Mouse (Mus musculus) MEL (cell line): Measurements from ENCODE around the gene Cxcl2. TPM values are rescaled to one million over a fixed set of nuclear protein-coding genes. Genes with fewer than 3 reads are reported as not detected.

Experiments
- DNase-seq: peaks from one replicate; pipeline ENCODE4 v3.0.0; 2011; ENCODE audit warnings: low read depth, low spot score
- H3K27ac ChIP-seq: 2 replicates; pipeline ENCODE4 v1.5.1; 2012; ENCODE audit warnings: low read depth, mild to moderate bottlenecking, control low read depth, low read length, moderate library complexity; ENCODE audit not compliant: control insufficient read depth
- H3K27me3 ChIP-seq, 2 experiments: fragments of 150-350 bp in 1 of 2; sonication (generic) in 1 of 2; 2 replicates each; pipeline ENCODE4 v1.6.1; 2012; ENCODE audit warnings: low read length in 2 of 2, mild to moderate bottlenecking in 2 of 2, improper control_type of control experiment in 1 of 2, moderate library complexity in 1 of 2; ENCODE audit not compliant: insufficient read depth in 2 of 2, control insufficient read depth in 1 of 2
- H3K36me3 ChIP-seq, 2 experiments: 2 replicates each; pipeline ENCODE4 v1.6.1; 2012 to 2014; ENCODE audit warnings: low read length in 2 of 2, improper control_type of control experiment in 1 of 2, inconsistent platforms in 1 of 2, mild to moderate bottlenecking in 1 of 2; ENCODE audit not compliant: insufficient read depth in 2 of 2, control insufficient read depth in 1 of 2
- H3K4me1 ChIP-seq, 2 experiments: fragments of 150-350 bp in 1 of 2; sonication (generic) in 1 of 2; 2 replicates each; pipeline ENCODE4 v1.6.1; 2012; ENCODE audit warnings: low read length in 2 of 2, improper control_type of control experiment in 1 of 2, mild to moderate bottlenecking in 1 of 2; ENCODE audit not compliant: insufficient read depth in 2 of 2, control insufficient read depth in 1 of 2
- H3K4me3 ChIP-seq, 2 experiments: fragments of 150-350 bp in 1 of 2; sonication (generic) in 1 of 2; 2 replicates each; pipeline ENCODE4 v1.5.1; 2012; ENCODE audit warnings: low read depth in 2 of 2, low read length in 2 of 2, mild to moderate bottlenecking in 2 of 2, moderate library complexity in 2 of 2, control low read depth in 1 of 2, improper control_type of control experiment in 1 of 2; ENCODE audit not compliant: control insufficient read depth in 1 of 2, insufficient read depth in 1 of 2
- H3K79me2 ChIP-seq: 2 replicates; pipeline ENCODE4 v1.6.1; 2012; ENCODE audit warnings: mild to moderate bottlenecking, low read length, moderate library complexity; ENCODE audit not compliant: control insufficient read depth, poor library complexity, insufficient read depth
- H3K9ac ChIP-seq: 2 replicates; pipeline ENCODE4 v1.6.1; 2012; ENCODE audit warnings: low read depth, mild to moderate bottlenecking, control low read depth, low read length, moderate library complexity; ENCODE audit not compliant: control insufficient read depth, poor library complexity, severe bottlenecking
- H3K9me3 ChIP-seq: fragments of 150-350 bp; sonication (generic); replicated peaks from 2 replicates; pipeline ENCODE4 v1.6.1; 2012; ENCODE audit warnings: mild to moderate bottlenecking, low read length, improper control_type of control experiment, moderate library complexity; ENCODE audit not compliant: insufficient read depth
- BHLHE40 ChIP-seq: IDR thresholded peaks from 2 replicates; pipeline ENCODE4 v1.6.1; 2012; ENCODE audit warnings: low read depth, mild to moderate bottlenecking, inconsistent platforms, low read length, improper control_type of control experiment, borderline replicate concordance
- CTCF ChIP-seq, 3 experiments: IDR thresholded peaks in 2 of 3; conservative IDR thresholded peaks in 1 of 3; 2 replicates each; pipeline ENCODE4 v1.5.1; 2011 to 2012; ENCODE audit warnings: low read length in 3 of 3, low read depth in 2 of 3, mild to moderate bottlenecking in 2 of 3, improper control_type of control experiment in 1 of 3, inconsistent platforms in 1 of 3, mixed read lengths in 1 of 3, moderate library complexity in 1 of 3; ENCODE audit not compliant: control insufficient read depth in 1 of 3, insufficient read depth in 1 of 3, poor library complexity in 1 of 3, severe bottlenecking in 1 of 3
- E2F4 ChIP-seq: IDR thresholded peaks from 2 replicates; pipeline ENCODE4 v1.6.1; 2011; ENCODE audit warnings: low read depth, low read length, improper control_type of control experiment, borderline replicate concordance
- EP300 ChIP-seq, 2 experiments: IDR thresholded peaks; 2 replicates each; pipeline ENCODE4 v1.6.1; 2011; ENCODE audit warnings: improper control_type of control experiment in 2 of 2, low read length in 2 of 2, low read depth in 1 of 2, mild to moderate bottlenecking in 1 of 2
- ETS1 ChIP-seq: IDR thresholded peaks from 2 replicates; pipeline ENCODE4 v1.6.1; 2012; ENCODE audit warnings: low read depth, mild to moderate bottlenecking, inconsistent platforms, low read length, improper control_type of control experiment, moderate library complexity
- GABPA ChIP-seq: IDR thresholded peaks from 2 replicates; pipeline ENCODE4 v1.6.1; 2012; ENCODE audit warnings: low read depth, mild to moderate bottlenecking, inconsistent platforms, low read length, improper control_type of control experiment, moderate library complexity
- GATA1 ChIP-seq: IDR thresholded peaks from 2 replicates; pipeline ENCODE4 v1.6.1; 2011; ENCODE audit warnings: low read depth, low read length, improper control_type of control experiment
- JUND ChIP-seq: IDR thresholded peaks from 2 replicates; pipeline ENCODE4 v1.6.1; 2011; ENCODE audit warnings: low read depth, mild to moderate bottlenecking, improper control_type of control experiment, low read length
- MAX ChIP-seq: IDR thresholded peaks from 2 replicates; pipeline ENCODE4 v1.6.1; 2011; ENCODE audit warnings: low read length, improper control_type of control experiment
- MAZ ChIP-seq: IDR thresholded peaks from 2 replicates; pipeline ENCODE4 v1.6.1; 2012; ENCODE audit warnings: low read depth, mild to moderate bottlenecking, inconsistent platforms, low read length, improper control_type of control experiment
- NRF1 ChIP-seq: IDR thresholded peaks from 2 replicates; pipeline ENCODE4 v1.6.1; 2014; ENCODE audit warnings: low read depth, mild to moderate bottlenecking, inconsistent platforms, low read length, improper control_type of control experiment, moderate library complexity; ENCODE audit not compliant: poor library complexity, insufficient read depth, severe bottlenecking
- RAD21 ChIP-seq: IDR thresholded peaks from 2 replicates; pipeline ENCODE4 v1.6.1; 2011; ENCODE audit warnings: mild to moderate bottlenecking, low read depth, low read length, improper control_type of control experiment
- SMC3 ChIP-seq: IDR thresholded peaks from 2 replicates; pipeline ENCODE4 v1.6.1; 2011; ENCODE audit warnings: low read depth, low read length, improper control_type of control experiment
- ZC3H11A ChIP-seq: IDR thresholded peaks from 2 replicates; pipeline ENCODE4 v1.6.1; 2012; ENCODE audit warnings: low read depth, mild to moderate bottlenecking, inconsistent platforms, low read length, improper control_type of control experiment
- ZNF384 ChIP-seq: IDR thresholded peaks from 2 replicates; pipeline ENCODE4 v1.6.1; 2012; ENCODE audit warnings: low read depth, mild to moderate bottlenecking, inconsistent platforms, low read length, improper control_type of control experiment
- polyA plus RNA-seq, 2 experiments: library from polyadenylated mRNA; stranded (reverse) in 1 of 2; unstranded in 1 of 2; fragments of >175 nt in 1 of 2; fragments of >200 nt in 1 of 2; gene quantifications; 2 replicates each; pipeline versions ENCODE4 v1.2.1 to v1.2.4; 2012; ENCODE audit warnings: low replicate concordance in 2 of 2, low read depth in 1 of 2; ENCODE audit not compliant: insufficient read length in 2 of 2, insufficient read depth in 1 of 2, missing spikeins in 1 of 2
- total RNA-seq: library from RNA; depleted of rRNA; stranded (reverse); fragments of 300-350 nt; gene quantifications from 2 replicates; pipeline ENCODE4 v1.2.3, GENCODE M21; 2012; rRNA removed

The Cxcl2 gene
- total and polyA plus RNA-seq, 3 experiments, result not detected

- H3K9ac ChIP-seq, result no peak overlapping the region
- no peak overlapping the region for H3K4me3 ChIP-seq
- H3K36me3 ChIP-seq, result no peaks in the 10 kb centered on the region
- H3K9me3 ChIP-seq, result no peaks in the 10 kb centered on the region
- no peak overlapping the region for H3K27ac ChIP-seq
- H3K79me2 ChIP-seq, result no peaks in the 10 kb centered on the region
- peaks cover 5 to 7% of the 10 kb centered on the region in 2 experiments for H3K27me3 ChIP-seq
- no peaks in the 10 kb centered on the region for H3K4me1 ChIP-seq
- no peak for DNase-seq
- TF ChIP-seq MAZ, result no peak
- peak; percentile 45 for TF ChIP-seq RAD21
- TF ChIP-seq NRF1, result no peak
- no peak for TF ChIP-seq BHLHE40
- TF ChIP-seq EP300 (IDR thresholded peaks at IDR 0.05; ENCODE audit: low read depth in 1 of 2, low read length in 2 of 2), result no peak
- TF ChIP-seq ETS1, result no peak
- peak; percentile 18; the same call in 1 of the 2 replicates for TF ChIP-seq ZC3H11A
- TF ChIP-seq CTCF (IDR thresholded peaks at IDR 0.05 in 2 of 3, conservative IDR thresholded peaks at IDR 0.05 in 1 of 3; ENCODE audit: control insufficient read depth in 1 of 3, insufficient read depth in 1 of 3, low read depth in 2 of 3, low read length in 3 of 3, poor library complexity in 1 of 3, severe bottlenecking in 1 of 3), result peak in 2 of 3 experiments; percentile 7 to 60; a peak in 2 of 6 replicates
- no peak for TF ChIP-seq E2F4
- TF ChIP-seq GATA1, result 0 out of 2 replicates have a peak, but pooled peaks have one; percentile 13
- TF ChIP-seq MAX, result no peak
- no peak for TF ChIP-seq GABPA
- no peak for TF ChIP-seq JUND
- no peak for TF ChIP-seq ZNF384
Observed at GRCm38 (mm10) chr5:90951475-90951874, 47.8 kb downstream of the Cxcl2 start.

GRCm38 (mm10) chr5:90952731-90953481 is 49.2 kb downstream of the Cxcl2 start:
- Histone ChIP-seq H3K27ac (no peak overlapping the region), H3K9me3 (no peaks in the 10 kb centered on the region), H3K36me3 (no peaks in the 10 kb centered on the region), H3K27me3 (peaks cover 2 to 3% of the 10 kb centered on the region in 2 experiments; a peak in 2 of 4 replicates), H3K4me1 (no peaks in the 10 kb centered on the region), H3K79me2 (no peaks in the 10 kb centered on the region), H3K4me3 (no peak overlapping the region), H3K9ac (no peak overlapping the region)
- TF ChIP-seq MAZ, result no peak
- TF ChIP-seq RAD21, result peak; percentile 58
- peak; percentile 78 for TF ChIP-seq SMC3
- peak; percentile 17 to 67 (median 38); a peak in 3 of 6 replicates for TF ChIP-seq CTCF (IDR thresholded peaks at IDR 0.05 in 2 of 3, conservative IDR thresholded peaks at IDR 0.05 in 1 of 3; ENCODE audit: control insufficient read depth in 1 of 3, insufficient read depth in 1 of 3, low read depth in 2 of 3, low read length in 3 of 3, poor library complexity in 1 of 3, severe bottlenecking in 1 of 3)
- peak; percentile 18; the same call in 1 of the 2 replicates for TF ChIP-seq ZC3H11A
- DNase-seq, result peak; percentile 55

Other genes with a start within 250 kb of the Cxcl2 start
- gene Cxcl5, start 144.5 kb upstream of the Cxcl2 start, total RNA-seq, result not detected in 2 replicates
- gene Cxcl5, start 144.5 kb upstream of the Cxcl2 start, polyA plus RNA-seq, result not detected
- 0.12 TPM in 1 of 2 replicates, not detected in the other for gene Ppbp, start 135.4 kb upstream of the Cxcl2 start, total RNA-seq
- gene Ppbp, start 135.4 kb upstream of the Cxcl2 start, polyA plus RNA-seq, result not detected
- gene Pf4, start 131.4 kb upstream of the Cxcl2 start, total RNA-seq, result 253 and 283 TPM in 2 replicates
- 100 to 1,000 TPM in 1 of 2 experiments, not detected in 1; 393 TPM for gene Pf4, start 131.4 kb upstream of the Cxcl2 start, polyA plus RNA-seq
- gene Cxcl3, start 117.8 kb upstream of the Cxcl2 start, total RNA-seq, result not detected in 2 replicates
- gene Cxcl3, start 117.8 kb upstream of the Cxcl2 start, polyA plus RNA-seq, result not detected
- gene Cxcl15, start 109.3 kb upstream of the Cxcl2 start, total RNA-seq, result not detected in 2 replicates
- gene Cxcl15, start 109.3 kb upstream of the Cxcl2 start, polyA plus RNA-seq, result not detected
- gene Cxcl1, start 12.6 kb upstream of the Cxcl2 start, total RNA-seq, result not detected in 2 replicates
- not detected for gene Cxcl1, start 12.6 kb upstream of the Cxcl2 start, polyA plus RNA-seq
- not detected in 2 replicates for gene Mthfd2l, start 27.2 kb downstream of the Cxcl2 start, total RNA-seq
- gene Mthfd2l, start 27.2 kb downstream of the Cxcl2 start, polyA plus RNA-seq, result not detected
- gene Epgn, start 123.6 kb downstream of the Cxcl2 start, total RNA-seq, result not detected in 2 replicates
- gene Epgn, start 123.6 kb downstream of the Cxcl2 start, polyA plus RNA-seq, result not detected
- not detected in 2 replicates for gene Ereg, start 170.8 kb downstream of the Cxcl2 start, total RNA-seq
- gene Ereg, start 170.8 kb downstream of the Cxcl2 start, polyA plus RNA-seq, result not detected
- gene Areg, start 235.7 kb downstream of the Cxcl2 start, total RNA-seq, result not detected in 2 replicates
- not detected for gene Areg, start 235.7 kb downstream of the Cxcl2 start, polyA plus RNA-seq